Mouse (Mus musculus) liver, embryonic 11.5 days (tissue): Measurements from ENCODE around the gene Mul1. TPM values are rescaled to one million over a fixed set of nuclear protein-coding genes. Genes with fewer than 3 reads are reported as not detected.
A peak's percentile ranks its signal among the peaks of the same experiment; 100 is the strongest.

ENCODE experiments used
- ATAC-seq: fragments of 200-750 bp; cut with Nextera tagmentation; replicated peaks from 2 replicates; pipeline ENCODE4 v1.8.0; 2017; ENCODE audit warnings: moderate number of reproducible peaks, mild to moderate bottlenecking, moderate TSS enrichment, moderate library complexity; ENCODE audit not compliant: low FRiP score
- DNase-seq: peaks from one replicate; pipeline ENCODE4 v3.0.0-alpha.2; 2017; ENCODE audit warnings: low spot score
- H3K27ac ChIP-seq: fragments of 300-500 bp; sonication (generic); 2 replicates; pipeline ENCODE4 v1.5.1; 2014; ENCODE audit warnings: mild to moderate bottlenecking, low read depth, low read length, control low read depth
- H3K27me3 ChIP-seq: fragments of 300-500 bp; sonication (generic); replicated peaks from 2 replicates; pipeline ENCODE4 v1.6.1; 2014; ENCODE audit warnings: low read length, mixed read lengths; ENCODE audit not compliant: control insufficient read depth, insufficient read depth
- H3K36me3 ChIP-seq: fragments of 300-500 bp; sonication (generic); 2 replicates; pipeline ENCODE4 v1.6.1; 2014; ENCODE audit warnings: mild to moderate bottlenecking, low read length, moderate library complexity, mixed read lengths; ENCODE audit not compliant: control insufficient read depth, insufficient read depth
- H3K4me1 ChIP-seq: fragments of 300-500 bp; sonication (generic); replicated peaks from 2 replicates; pipeline ENCODE4 v1.6.1; 2014; ENCODE audit warnings: low read length, mixed read lengths; ENCODE audit not compliant: control insufficient read depth, insufficient read depth
- H3K4me2 ChIP-seq: fragments of 300-500 bp; sonication (generic); 2 replicates; pipeline ENCODE4 v1.6.1; 2014; ENCODE audit warnings: mild to moderate bottlenecking, control low read depth, moderate library complexity
- H3K4me3 ChIP-seq: fragments of 300-500 bp; sonication (generic); 2 replicates; pipeline ENCODE4 v1.5.1; 2014; ENCODE audit warnings: low read depth, low read length, control low read depth
- H3K9ac ChIP-seq: fragments of 300-500 bp; sonication (generic); 2 replicates; pipeline ENCODE4 v1.6.1; 2014; ENCODE audit warnings: low read depth, low read length, control low read depth
- H3K9me3 ChIP-seq: fragments of 300-500 bp; sonication (generic); 2 replicates; pipeline ENCODE4 v1.6.1; 2016; ENCODE audit warnings: low read length, inconsistent platforms, mixed read lengths; ENCODE audit not compliant: control insufficient read depth
- WGBS: fragments of 180-500 bp; shearing (Covaris S2); extraction: QIAGEN DNeasy Blood & Tissue Kit; methylation state at CpG from one replicate; pipeline ENCODE4 v1.1.7; 2014; 5-methylcytosine and 5-hydroxymethylcytosine counted together
- polyA plus RNA-seq: library from polyadenylated mRNA; unstranded; fragments of >200 nt; fragmentation: Nextera tagmentation; extraction: Ambion mirVana; gene quantifications from 2 replicates; pipeline ENCODE4 v1.2.1, GENCODE M21; 2014

Mul1 gene
- polyA plus RNA-seq, 1 experiment from 2014 or later: 15.1 TPM

DNA sequence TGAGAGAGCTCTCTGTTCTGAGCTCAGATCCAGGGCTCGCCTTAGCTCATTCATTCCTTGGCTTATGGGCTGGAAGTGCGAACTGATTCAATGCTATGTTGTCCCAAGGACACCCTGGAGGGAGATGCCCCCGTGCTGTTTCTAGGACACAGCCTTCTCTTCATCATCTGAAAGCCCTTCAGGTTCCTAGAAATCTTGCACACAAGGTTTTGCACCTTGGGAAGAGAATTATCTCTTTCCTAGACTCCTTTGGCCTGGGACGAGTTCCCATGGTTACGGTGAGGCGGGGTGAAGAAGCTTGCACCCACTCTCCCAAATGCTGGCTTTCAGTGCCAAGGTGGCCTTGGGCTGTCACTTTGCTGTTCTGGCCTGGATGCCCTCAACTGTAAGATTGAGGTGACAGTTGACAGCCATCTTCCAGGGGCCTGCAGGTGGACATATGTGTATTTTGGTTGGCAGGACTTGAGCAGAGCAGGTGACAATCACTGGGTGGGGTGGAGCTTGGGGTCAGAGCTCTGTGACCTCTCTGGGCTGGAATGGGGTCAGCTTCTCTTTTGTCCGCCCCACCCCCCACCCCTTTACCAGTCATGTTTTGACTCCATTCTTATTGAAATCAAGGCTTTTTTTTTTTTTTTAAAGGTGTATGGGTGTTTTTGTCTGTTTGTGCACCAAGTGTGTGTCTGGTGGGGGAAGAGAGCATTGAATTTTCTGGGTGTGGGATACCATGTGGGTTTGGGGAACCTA, 14.6 kb downstream of the Mul1 start:
- H3K36me3 ChIP-seq: no peaks in the 10 kb centered on the region
- no peak for DNase-seq
- no peaks in the 10 kb centered on the region for H3K9me3 ChIP-seq
- H3K27me3 ChIP-seq: peaks cover 56% of the 10 kb centered on the region
- no peak overlapping the region for H3K27ac ChIP-seq
- WGBS: 52% methylated on average over 7 of the region's 7 CpGs
- H3K4me2 ChIP-seq: no peak overlapping the region
- H3K4me1 ChIP-seq: peaks cover 12% of the 10 kb centered on the region
- no peak overlapping the region for H3K9ac ChIP-seq
- no peak overlapping the region for H3K4me3 ChIP-seq
- ATAC-seq: no peak

DNA sequence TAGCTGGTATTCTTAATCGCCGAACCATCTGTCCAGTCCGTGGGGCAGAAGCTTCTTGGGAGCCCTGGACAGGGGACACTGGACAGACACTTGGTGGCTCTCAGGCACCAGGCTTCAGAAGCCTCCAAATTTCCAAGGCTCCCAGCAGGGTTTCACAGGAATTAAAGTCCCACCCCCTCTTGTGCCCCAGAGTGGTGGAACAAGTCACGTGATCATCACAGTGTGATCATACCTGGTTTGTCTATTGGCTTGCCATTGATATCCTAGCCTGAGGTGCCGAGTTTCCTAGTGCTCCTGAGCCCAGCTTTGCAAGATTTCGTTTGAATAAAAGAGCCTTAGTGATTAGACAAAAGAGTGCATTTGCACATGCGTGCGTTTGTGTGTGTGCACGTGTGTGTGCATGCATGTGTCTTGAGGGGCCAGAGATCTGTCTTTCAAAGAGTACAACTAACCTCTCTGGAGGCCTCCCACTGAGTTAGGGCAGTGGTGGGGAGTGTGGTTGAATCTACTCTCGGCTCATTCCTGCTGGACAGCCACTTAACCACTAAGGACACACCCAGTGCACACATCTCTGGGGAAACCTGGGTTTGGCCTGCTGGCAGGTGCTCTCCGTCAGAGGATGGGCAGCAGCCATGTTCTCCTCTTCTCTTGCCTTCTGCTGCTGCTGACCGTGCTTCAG, 15.3 kb downstream of the Mul1 start:
- ATAC-seq (no peak), DNase-seq (no peak)
- Histone ChIP-seq H3K4me2 (no peak overlapping the region), H3K36me3 (no peaks in the 10 kb centered on the region), H3K9ac (no peak overlapping the region), H3K9me3 (no peaks in the 10 kb centered on the region), H3K27ac (no peak overlapping the region), H3K27me3 (peaks cover 64% of the 10 kb centered on the region), H3K4me3 (no peak overlapping the region), H3K4me1 (peaks cover 13% of the 10 kb centered on the region)
- WGBS: 64% methylated on average over 12 of the region's 12 CpGs

DNA sequence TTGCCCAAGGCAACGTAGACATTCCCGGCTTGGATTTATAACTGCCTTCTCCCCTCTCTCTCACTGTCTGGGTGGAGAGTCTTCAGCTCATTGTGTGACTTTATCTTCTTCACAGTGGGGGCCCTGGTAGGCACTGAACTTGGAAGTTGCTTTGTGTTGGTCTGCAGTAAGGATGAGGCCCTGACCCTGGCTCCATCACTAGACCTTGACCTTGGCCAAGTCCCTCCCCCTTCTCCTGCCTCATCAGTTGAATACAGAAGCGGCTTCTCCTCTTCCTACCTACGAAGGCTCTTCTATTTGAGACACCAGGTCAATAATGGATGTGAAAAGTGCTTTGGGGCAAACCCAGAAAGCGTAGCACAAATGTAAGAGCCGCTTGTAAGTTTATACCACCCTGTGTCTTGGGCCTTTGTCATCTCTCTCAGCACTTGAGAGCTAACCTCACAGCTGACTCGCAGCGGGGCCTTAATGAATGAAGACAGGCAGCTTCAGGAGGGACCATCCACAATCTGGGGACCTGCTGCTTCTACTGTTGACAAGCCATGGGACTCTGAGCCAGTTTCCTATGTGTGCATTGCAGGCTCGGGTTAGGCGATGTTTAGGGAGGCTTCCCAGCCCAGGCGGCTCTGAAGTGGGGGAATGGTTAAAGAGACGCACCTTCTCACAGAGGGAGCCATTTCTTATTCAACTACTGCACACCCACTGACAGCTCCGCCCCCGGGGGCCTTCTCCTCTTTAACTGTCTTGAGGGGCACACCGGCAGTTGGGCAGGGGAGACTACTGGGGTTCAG, 18.0 kb downstream of the Mul1 start:
- no peak for DNase-seq
- no peaks in the 10 kb centered on the region for H3K9me3 ChIP-seq
- H3K27me3 ChIP-seq: peaks cover 84% of the 10 kb centered on the region
- no peak for ATAC-seq
- peaks cover 13% of the 10 kb centered on the region for H3K4me1 ChIP-seq
- H3K4me3 ChIP-seq: no peak overlapping the region
- H3K27ac ChIP-seq: no peak overlapping the region
- no peaks in the 10 kb centered on the region for H3K36me3 ChIP-seq
- WGBS: 29% methylated on average over 15 of the region's 15 CpGs
- H3K4me2 ChIP-seq: no peak overlapping the region
- H3K9ac ChIP-seq: no peak overlapping the region

- ATAC-seq: peak; percentile 33; the same call in 1 of the 2 replicates
- H3K36me3 ChIP-seq: no peaks in the 10 kb centered on the region
- no peak overlapping the region for H3K9ac ChIP-seq
- peak; percentile 49 for DNase-seq
- peaks cover 92% of the 10 kb centered on the region for H3K27me3 ChIP-seq
- peaks cover 13% of the 10 kb centered on the region for H3K4me1 ChIP-seq
- 5% methylated on average over 19 of the region's 19 CpGs for WGBS
- peak overlapping the region; percentile 73 for H3K4me3 ChIP-seq
- H3K9me3 ChIP-seq: no peaks in the 10 kb centered on the region
- H3K4me2 ChIP-seq: peak overlapping the region; percentile 71
- peak overlapping the region; percentile 25; the same call in 1 of the 2 replicates for H3K27ac ChIP-seq
Observed at GRCm38 (mm10) chr4:138453097-138453752, 18.8 kb downstream of the Mul1 start.

DNA sequence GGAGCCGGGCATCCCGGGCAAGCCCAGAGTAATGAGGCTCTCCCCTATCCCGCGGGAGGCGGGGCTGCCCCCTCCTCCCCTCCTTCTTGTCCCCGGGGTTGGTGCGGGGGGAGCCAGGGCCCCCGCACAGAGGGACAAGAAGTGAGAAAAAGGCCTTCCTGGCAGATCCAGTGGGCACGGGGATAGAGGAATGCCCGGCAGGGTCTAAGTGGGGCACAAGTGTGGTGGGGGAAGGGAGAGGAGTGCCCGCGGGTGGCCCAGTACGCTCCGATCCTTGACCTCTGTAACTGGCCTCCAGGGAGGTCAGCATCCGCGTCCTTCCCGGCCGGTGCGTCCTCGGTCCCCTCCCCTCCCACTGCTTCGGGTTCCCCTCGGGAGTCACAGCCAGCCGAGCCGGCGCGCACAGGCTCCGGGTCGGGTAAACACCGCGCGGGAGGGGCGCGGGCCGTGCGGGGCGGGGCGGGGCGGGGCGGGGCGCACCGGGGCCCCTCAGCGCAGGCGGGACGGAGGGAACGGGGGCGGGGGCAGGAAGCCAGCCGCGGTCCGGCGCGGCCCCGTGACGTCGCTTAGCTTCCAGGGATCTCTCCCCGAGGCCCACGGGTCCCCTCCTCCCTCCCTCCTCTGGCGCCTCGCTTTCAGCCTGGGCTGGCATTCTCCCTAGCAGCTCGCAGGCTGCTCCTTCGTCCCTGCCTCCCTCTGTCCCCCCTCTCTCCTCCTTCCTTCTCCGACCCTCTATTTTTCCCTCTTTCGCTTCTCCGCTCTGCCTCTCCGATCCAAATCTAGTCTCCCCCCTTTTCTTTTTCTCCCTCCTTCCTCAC, 19.5 kb downstream of the Mul1 start, which contains the start of gene Camk2n1:
Gene Camk2n1 (plus strand): TSS at position 562 of the 818 bp plus-strand sequence.
- Histone ChIP-seq H3K4me3 (peak within 1 kb of the TSS; percentile 73), H3K36me3 (no peaks in the 10 kb centered on the region), H3K9me3 (no peaks in the 10 kb centered on the region), H3K9ac (peak within 1 kb of the TSS; percentile 70), H3K4me2 (peak within 1 kb of the TSS; percentile 71), H3K4me1 (peaks cover 15% of the 10 kb centered on the region), H3K27me3 (peaks cover 96% of the 10 kb centered on the region), H3K27ac (peak within 1 kb of the TSS; percentile 84)
- ATAC-seq: peak; percentile 72
- 1% methylated on average over 39 of the region's 64 CpGs for WGBS
- peak; percentile 71 for DNase-seq

- H3K4me1 ChIP-seq: peaks cover 15% of the 10 kb centered on the region
- H3K4me2 ChIP-seq: peak overlapping the region; percentile 71
- ATAC-seq (no peak), DNase-seq (peak; percentile 56)
- H3K4me3 ChIP-seq: peak overlapping the region; percentile 73
- WGBS: 2% methylated on average over 76 of the region's 78 CpGs
- no peaks in the 10 kb centered on the region for H3K36me3 ChIP-seq
- H3K27ac ChIP-seq: peak overlapping the region; percentile 84
- H3K27me3 ChIP-seq: peaks cover 95% of the 10 kb centered on the region
- H3K9ac ChIP-seq: peak overlapping the region; percentile 70
- H3K9me3 ChIP-seq: no peaks in the 10 kb centered on the region
Observed at GRCm38 (mm10) chr4:138454571-138455140, 20.2 kb downstream of the Mul1 start.

DNA sequence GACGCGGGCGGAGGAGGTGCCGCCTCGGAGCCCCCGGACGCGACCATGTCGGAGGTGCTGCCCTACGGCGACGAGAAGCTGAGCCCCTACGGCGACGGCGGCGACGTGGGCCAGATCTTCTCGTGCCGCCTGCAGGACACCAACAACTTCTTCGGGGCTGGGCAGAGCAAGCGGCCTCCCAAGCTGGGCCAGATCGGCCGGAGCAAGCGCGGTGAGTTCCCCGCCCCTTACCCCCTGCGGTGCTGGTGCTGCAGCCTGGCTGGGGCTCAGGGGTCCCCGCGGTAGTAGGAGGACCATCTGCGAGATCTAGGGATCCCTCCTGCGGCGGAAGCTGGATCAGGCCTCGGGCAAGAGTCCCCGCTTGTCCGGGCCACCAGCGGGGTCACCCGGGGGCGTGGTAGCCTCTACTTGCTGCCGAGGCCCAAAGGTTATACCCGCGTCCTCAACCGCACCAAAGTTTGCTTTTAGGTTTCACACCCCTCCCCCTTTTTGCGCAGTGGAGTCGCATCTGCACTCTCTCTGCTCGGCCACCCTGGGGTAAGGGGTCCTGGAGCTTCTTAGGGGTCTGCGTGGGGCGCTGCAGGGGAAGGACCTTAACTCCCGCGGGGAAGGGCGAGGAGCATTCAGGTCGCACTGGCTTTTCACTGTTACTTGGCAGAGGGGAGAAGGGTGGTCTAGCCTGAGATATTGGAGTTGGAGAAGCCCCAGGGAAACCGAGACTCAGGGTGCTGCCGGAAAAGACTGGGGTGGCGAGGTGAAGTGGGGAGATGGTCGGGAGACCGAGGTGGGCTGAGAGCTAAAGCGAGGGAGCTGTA, 20.9 kb downstream of the Mul1 start:
- Histone ChIP-seq H3K9ac (peak overlapping the region; percentile 70), H3K4me3 (peak overlapping the region; percentile 73), H3K9me3 (no peaks in the 10 kb centered on the region), H3K27me3 (peaks cover 90% of the 10 kb centered on the region), H3K27ac (peak overlapping the region; percentile 84), H3K4me1 (peaks cover 15% of the 10 kb centered on the region), H3K36me3 (no peaks in the 10 kb centered on the region), H3K4me2 (peak overlapping the region; percentile 71)
- ATAC-seq (no peak), DNase-seq (peak; percentile 46)
- WGBS: 3% methylated on average over 58 of the region's 58 CpGs
